In the genomic region with DNA sequence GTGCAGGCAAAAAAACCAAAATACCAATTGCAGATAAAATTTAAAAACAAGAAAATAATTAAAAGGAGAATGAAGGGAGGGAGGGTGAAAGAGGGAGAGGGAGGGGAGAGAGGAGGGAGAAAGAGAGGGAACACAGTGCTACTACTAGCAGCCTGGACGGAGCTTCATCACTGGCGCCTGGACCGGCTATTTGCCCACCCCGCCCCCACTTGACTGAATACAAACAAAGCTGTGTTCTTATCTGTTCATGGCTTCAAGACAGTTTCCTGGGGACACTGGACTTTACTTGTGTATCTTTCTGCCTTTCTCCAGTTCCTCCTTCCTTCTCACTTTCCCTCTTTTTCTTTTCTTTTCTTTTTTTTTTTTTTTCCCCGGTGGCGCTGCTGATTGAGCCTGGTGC, we compare ENCODE assay signal across 15 mouse cellular contexts.
"Had no signal": no experiment of that assay in that cellular context is flagged by ENCODE, and none has a peak within 500 bp of the region (broad histone marks: within the 10 kb centered on the region; RNA-seq: fewer than 3 reads in every experiment).

No protein-coding gene starts in this region.

- H3K9me3 ChIP-seq: intestine, embryonic 15.5 days; kidney, embryonic 15.5 days; limb, embryonic 15.5 days; midbrain, embryonic 12.5 days; neural tube, embryonic 13.5 days had no signal

- H3K27me3 ChIP-seq: intestine, embryonic 15.5 days; limb, embryonic 15.5 days; midbrain, embryonic 12.5 days; neural tube, embryonic 13.5 days had no signal

- ATAC-seq: intestine, embryonic 15.5 days; midbrain, embryonic 16.5 days had no signal

- H3K4me3 ChIP-seq: intestine, embryonic 15.5 days; kidney, embryonic 15.5 days; limb, embryonic 15.5 days; midbrain, embryonic 12.5 days; neural tube, embryonic 13.5 days had no signal

- H3K36me3 ChIP-seq: kidney, embryonic 15.5 days; limb, embryonic 15.5 days; midbrain, embryonic 12.5 days; neural tube, embryonic 13.5 days had no signal

- H3K27ac ChIP-seq: hindbrain, embryonic 14.5 days; intestine, embryonic 15.5 days; kidney, embryonic 15.5 days; limb, embryonic 15.5 days; midbrain, embryonic 12.5 days; neural tube, embryonic 13.5 days had no signal

- DNase-seq: kidney, adult 18-20 months; kidney, postnatal 14 days; layer of hippocampus, adult 9-11 months; layer of hippocampus, postnatal 36 days; lung, adult 2 months; retina, postnatal 1 day; thymus, adult 18-20 months; thymus, postnatal 14 days had no signal

- H3K4me2 ChIP-seq: hindbrain, embryonic 14.5 days; intestine, embryonic 15.5 days; kidney, embryonic 15.5 days; limb, embryonic 15.5 days; midbrain, embryonic 12.5 days; neural tube, embryonic 13.5 days had no signal

- H3K9ac ChIP-seq: hindbrain, embryonic 14.5 days; intestine, embryonic 15.5 days; kidney, embryonic 15.5 days; limb, embryonic 15.5 days; midbrain, embryonic 12.5 days; neural tube, embryonic 13.5 days had no signal

- H3K4me1 ChIP-seq: intestine, embryonic 15.5 days; limb, embryonic 15.5 days had no signal
